Mouse (Mus musculus): ENCODE data around the gene Ctsa.
"Not testable (repeated sequence)": the region's sequence is repeated elsewhere in the genome, so short reads cannot be mapped to it uniquely, and the experiment has no call there.

The Ctsa gene

DNA sequence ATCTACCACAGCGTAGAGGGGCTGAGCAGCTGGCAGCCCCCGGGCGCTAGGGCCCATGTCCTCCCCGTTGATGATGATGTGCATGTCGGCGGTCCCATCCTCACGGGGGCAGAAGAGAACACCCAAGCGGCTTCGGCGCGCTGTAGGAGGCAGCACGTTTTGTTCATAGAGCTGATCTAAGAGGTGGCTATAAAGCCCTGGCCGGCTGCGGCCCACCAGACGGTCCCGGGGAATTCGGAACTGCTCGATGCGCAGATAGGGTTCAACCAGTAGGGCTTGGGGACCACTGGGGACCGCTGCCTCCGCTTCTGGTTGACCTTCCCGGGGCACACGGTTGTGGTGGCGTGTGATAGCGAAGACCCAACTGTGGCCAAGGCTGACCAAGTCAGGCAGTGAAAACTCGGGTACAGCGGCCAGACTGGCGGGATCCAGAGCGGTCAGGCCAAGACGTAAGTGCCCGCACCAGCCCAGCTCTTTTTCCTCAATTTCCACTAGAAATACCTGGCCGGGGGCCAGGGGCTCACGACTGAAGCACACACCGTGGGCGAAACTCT is at the start of gene Ctsa:
Gene Ctsa, plus strand, starts transcription at position 126 of the 554 bp plus-strand sequence.
- DNase-seq (ENCODE audit: low spot score in 2 of 2): peak; percentile 68 to 84

- DNase-seq (ENCODE audit: low spot score in 2 of 2): no peak
Observed at GRCm38 (mm10) chr2:164783926-164784581, 48.6 kb upstream of the Ctsa start.

DNA sequence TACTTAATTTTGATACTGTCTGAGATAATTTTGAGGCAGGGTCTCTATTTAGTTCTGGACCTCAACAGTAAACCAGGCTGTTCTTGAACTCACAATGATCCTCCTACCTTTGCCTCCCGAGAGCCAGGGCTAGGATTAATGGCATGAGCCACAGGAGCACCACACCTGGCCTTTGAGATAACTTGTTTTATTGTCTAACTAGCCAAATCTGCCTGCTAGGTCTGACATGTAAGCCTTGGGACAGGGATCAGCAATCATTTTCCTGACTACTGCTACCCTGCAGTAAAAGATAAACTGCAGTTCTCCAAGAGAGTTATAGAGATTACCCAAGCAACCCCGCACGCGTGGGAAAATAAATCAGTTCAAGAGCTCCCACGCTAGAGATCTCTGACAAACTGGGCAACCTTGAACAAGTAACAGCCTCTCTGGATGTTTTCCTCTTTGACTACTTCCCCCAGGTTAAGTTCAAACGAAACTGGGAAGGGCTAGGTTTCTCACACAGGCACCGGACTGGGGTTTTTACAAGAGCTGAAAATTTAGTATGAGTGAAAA is 47.7 kb upstream of the Ctsa start:
- DNase-seq (ENCODE audit: low spot score in 2 of 2): no peak

DNA sequence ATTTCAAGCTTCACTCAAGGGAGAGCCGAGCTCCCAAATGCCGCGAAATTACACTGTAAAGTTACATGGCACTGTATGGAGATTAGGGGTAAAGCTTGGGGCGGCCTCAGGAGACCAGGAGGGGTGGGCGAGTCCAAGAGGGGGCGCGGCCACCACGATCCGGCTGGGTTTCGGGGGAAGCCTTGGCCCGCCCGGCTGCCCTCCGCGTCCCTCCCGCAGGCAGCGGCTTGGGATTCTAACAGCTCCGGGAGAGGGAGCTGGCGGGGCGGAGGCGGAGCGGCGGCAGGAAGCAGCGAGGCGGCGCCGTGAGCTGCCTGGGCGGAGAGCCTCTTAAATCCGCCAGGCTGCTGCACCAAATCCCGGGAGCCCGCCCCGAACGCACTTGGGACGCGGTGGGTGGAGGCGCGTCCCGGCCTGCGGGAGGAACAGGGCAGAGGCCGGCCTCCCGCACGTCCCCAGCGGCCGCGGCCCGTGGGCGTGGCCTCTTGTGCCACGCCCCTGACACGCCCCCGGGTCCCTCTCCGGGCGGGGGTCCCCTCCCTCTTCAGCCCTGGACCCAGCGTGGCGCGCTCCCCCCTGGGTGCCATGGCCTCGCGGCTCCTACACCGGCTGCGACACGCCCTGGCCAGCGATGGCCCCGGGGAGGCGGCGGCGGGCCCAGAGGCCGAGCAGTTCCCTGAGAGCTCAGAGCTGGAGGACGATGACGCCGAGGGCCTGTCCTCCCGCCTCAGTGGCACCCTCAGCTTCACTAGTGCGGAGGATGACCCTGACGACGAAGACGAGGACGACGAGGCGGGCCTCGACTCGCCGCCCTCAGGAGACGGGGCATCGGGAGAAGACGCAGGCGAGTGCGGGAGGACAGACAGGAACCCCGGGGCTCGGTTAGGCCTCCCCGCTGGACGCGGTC is 46.9 kb upstream of the Ctsa start, which contains the start of gene Snx21:
Gene Snx21, plus strand, starts transcription at position 343 of the 907 bp plus-strand sequence.
- DNase-seq (ENCODE audit: low spot score in 2 of 2): peak; percentile 72 to 74

DNA sequence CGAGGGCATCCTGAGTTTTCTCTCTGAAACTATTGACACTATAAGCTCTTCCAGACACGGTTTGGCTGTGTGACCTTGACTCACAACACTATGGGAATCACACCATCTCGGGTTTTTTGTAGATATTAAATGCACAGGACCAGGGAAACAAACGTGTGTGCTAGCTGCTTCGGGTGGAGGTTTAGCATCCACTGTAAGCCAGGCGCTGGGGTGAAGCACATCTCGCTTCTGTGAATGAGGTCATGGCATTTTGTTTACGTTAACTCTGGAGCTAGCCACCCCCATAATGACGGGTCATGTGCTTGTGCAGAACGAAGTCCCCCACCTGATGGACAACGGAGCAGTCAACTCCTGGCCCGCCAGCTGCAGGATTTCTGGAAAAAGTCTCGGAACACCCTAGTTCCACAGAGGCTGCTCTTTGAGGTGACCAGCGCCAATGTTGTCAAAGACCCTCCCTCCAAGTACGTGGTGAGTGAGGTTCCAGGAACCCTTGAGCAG is 46.2 kb upstream of the Ctsa start:
- DNase-seq (ENCODE audit: low spot score in 2 of 2): no peak

DNA sequence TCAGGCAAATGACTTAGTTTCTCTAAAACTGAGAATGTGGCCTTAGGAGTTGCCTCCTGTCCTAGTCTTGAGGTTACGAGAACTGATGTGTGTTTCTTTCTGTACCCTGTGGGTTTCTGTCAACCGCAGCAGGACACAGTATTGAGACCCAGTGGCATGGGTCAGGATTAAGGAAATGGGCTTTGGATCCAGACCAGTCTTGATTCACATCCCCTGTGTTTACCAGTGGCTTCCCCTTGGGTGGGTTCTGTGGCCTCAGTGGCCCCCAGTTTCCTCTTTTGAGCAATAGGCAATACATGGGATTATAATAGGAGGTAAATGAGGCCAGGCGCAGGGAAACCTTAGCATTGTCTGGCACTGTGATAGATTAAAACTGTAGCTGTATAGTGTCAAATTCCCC is 45.6 kb upstream of the Ctsa start:
- no peak for DNase-seq (ENCODE audit: low spot score in 2 of 2)

GRCm38 (mm10) chr2:164787779-164788178 is 44.9 kb upstream of the Ctsa start:
- DNase-seq (ENCODE audit: low spot score in 2 of 2): no peak

GRCm38 (mm10) chr2:164788411-164788810 is 44.3 kb upstream of the Ctsa start:
- no peak for DNase-seq (ENCODE audit: low spot score in 2 of 2)

GRCm38 (mm10) chr2:164790451-164790850 is 42.2 kb upstream of the Ctsa start:
- no peak for DNase-seq (ENCODE audit: low spot score in 2 of 2)

DNA sequence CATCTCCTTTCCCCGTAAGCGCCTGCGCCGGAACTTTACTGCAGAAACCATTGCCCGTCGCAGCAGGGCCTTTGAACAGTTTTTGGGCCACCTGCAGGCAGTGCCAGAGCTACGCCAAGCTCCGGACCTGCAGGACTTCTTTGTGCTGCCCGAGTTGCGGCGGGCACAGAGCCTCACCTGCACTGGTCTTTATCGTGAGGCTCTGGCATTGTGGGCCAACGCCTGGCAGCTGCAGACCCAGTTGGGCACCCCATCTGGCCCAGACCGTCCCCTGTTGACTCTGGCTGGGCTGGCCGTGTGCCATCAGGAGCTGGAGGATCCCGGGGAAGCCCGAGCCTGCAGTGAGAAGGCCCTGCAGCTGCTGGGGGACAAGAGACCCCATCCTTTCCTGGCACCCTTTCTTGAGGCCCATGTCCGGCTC is 40.8 kb upstream of the Ctsa start:
- DNase-seq (ENCODE audit: low spot score in 2 of 2): no peak

DNA sequence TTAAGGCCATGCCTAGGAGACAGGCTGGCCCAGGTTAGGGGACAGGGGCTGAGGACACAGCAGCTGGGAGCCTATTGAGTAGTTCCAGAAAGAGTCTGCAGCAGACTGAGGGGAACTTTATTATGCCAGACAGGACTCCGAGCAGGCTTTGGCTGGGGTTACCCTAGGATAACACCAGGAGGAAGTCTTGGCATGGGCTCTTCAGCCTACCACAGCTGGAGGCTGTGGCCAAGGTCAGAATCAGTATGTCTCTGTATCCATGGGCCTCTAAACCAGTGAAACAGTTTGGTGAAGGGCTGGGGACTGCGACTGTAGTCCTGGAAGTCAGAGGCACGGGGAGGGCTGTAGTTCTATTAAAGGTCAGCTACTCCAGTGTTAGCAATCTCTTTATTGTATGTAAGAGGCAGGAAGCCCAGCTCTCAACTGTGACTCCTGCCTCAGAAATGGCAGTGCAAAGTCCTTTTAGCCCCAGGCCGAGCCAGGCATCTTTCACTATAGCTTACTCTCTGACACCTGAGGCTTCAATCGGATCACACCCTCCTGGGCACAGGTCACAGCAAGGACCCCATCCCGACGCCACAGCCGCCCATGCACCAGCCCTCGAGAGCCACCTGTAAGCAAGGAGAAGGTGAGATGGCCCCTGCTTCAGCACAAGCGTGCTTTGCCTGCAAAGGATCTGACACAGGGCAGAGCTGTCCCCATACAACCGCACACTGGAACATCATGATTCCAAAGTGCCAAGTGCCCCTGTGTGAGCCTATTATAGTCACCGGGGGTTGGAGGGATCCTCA is 40.1 kb upstream of the Ctsa start:
- DNase-seq (ENCODE audit: low spot score in 2 of 2): no peak

DNA sequence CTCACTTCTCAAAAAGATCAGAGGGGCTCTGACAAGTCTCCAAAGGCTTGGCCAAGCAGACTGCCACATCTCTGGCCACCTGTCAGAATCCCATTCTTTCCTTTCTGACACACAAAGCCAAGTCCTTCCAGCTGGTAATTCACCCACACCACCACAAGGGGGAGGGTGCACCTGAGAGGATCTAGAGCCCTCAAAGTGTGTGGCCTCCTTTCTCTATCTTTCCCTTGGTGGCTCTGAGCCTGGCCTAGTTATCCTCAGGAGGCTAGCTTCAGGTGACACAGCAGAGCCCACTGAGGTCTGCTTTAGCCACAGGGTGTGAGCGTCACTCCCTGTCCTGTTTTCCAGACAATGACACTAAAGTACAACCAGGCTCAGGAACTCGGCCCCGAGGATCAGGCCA is 39.4 kb upstream of the Ctsa start:
- DNase-seq (ENCODE audit: low spot score in 2 of 2): peak; percentile 62 to 80

- no peak for DNase-seq (ENCODE audit: low spot score in 2 of 2)
Observed at GRCm38 (mm10) chr2:164793772-164794171, 38.9 kb upstream of the Ctsa start.

- DNase-seq (ENCODE audit: low spot score in 2 of 2): peak; percentile 65 to 86
Observed at GRCm38 (mm10) chr2:164794293-164794692, 38.4 kb upstream of the Ctsa start.

- DNase-seq (ENCODE audit: low spot score in 2 of 2): no peak
Observed at GRCm38 (mm10) chr2:164795868-164796267, 36.8 kb upstream of the Ctsa start.

- not testable (repeated sequence) for DNase-seq (ENCODE audit: low spot score in 2 of 2)
Observed at GRCm38 (mm10) chr2:164798554-164798953, 34.1 kb upstream of the Ctsa start.

DNA sequence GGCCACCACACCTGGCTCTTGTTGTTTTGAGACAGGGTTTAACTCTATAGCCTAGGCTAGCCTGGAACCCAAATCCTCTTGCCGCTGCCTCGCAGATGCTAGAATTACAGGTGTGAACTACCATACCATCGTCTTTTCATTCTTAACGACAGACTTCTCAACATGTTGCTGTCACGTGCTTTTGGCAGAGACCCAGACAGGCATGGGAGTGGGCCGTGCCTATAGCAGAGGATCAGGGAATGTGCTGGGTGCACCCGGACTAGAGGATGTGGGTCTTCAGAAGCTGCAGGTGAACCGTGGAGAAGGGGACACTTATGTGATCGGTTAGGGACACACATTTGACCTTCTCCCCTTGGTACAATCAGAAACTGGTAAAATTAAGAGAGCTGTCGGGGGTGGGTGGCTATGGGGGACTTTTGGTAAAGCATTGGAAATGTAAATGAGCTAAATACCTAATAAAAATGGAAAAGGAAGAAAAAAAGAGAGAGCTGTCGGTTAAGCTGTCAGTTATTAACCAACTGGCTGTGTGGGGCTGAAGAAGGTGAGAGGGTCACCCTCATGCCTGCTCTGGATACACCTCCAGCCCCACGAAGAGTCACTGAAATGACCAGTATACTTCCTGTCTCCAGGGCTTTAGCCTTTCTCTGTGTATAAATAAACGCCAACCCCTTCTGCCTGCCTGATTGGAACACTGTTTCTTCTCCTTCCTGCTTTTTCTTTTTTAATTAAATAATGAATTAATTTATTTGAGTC is 32.2 kb upstream of the Ctsa start:
- no peak for DNase-seq (ENCODE audit: low spot score in 2 of 2)

- no peak for DNase-seq (ENCODE audit: low spot score in 2 of 2)
Observed at GRCm38 (mm10) chr2:164803201-164803920, 29.3 kb upstream of the Ctsa start.

- DNase-seq (ENCODE audit: low spot score in 2 of 2): no peak
Observed at GRCm38 (mm10) chr2:164803921-164804313, 28.8 kb upstream of the Ctsa start.

Measured in spleen, postnatal 10 days (tissue).